Mouse (Mus musculus) liver, postnatal 0 days (tissue): ENCODE measurements around the gene Ccr3. TPM values are rescaled to one million over a fixed set of nuclear protein-coding genes. Genes with fewer than 3 reads are reported as not detected.

Experiments used
- ATAC-seq: fragments of 200-750 bp; cut with Nextera tagmentation; 2 replicates; pipeline ENCODE4 v1.8.0; 2017; ENCODE audit warnings: mild to moderate bottlenecking, moderate library complexity
- DNase-seq: peaks from one replicate; pipeline ENCODE4 v3.0.0-alpha.2; 2016
- H3K27ac ChIP-seq: fragments of 300-500 bp; sonication (generic); 2 replicates; pipeline ENCODE4 v1.5.1; 2014; ENCODE audit warnings: antibody characterized with exemption, moderate library complexity, mild to moderate bottlenecking, low read depth
- H3K27me3 ChIP-seq: fragments of 300-500 bp; sonication (generic); 2 replicates; pipeline ENCODE4 v1.6.1; 2014; ENCODE audit warnings: low read length, control low read depth, mixed read lengths; ENCODE audit not compliant: insufficient read depth
- H3K36me3 ChIP-seq: fragments of 300-500 bp; sonication (generic); replicated peaks from 2 replicates; pipeline ENCODE4 v1.6.1; 2014; ENCODE audit warnings: mild to moderate bottlenecking, control low read depth, low read length, moderate library complexity, mixed read lengths; ENCODE audit not compliant: insufficient read depth
- H3K4me1 ChIP-seq: fragments of 300-500 bp; sonication (generic); 2 replicates; pipeline ENCODE4 v1.6.1; 2014; ENCODE audit warnings: antibody characterized with exemption, mild to moderate bottlenecking, control low read depth; ENCODE audit not compliant: insufficient read depth
- H3K4me2 ChIP-seq: fragments of 300-500 bp; sonication (generic); 2 replicates; pipeline ENCODE4 v1.6.1; 2014; ENCODE audit warnings: low read depth, mild to moderate bottlenecking, low read length, moderate library complexity, mixed read lengths
- H3K4me3 ChIP-seq: fragments of 300-500 bp; sonication (generic); 2 replicates; pipeline ENCODE4 v1.5.1; 2014; ENCODE audit warnings: low read depth, low read length
- H3K9ac ChIP-seq: fragments of 300-500 bp; sonication (generic); replicated peaks from 2 replicates; pipeline ENCODE4 v1.6.1; 2014; ENCODE audit warnings: mild to moderate bottlenecking, moderate library complexity
- H3K9me3 ChIP-seq: fragments of 300-500 bp; sonication (generic); 2 replicates; pipeline ENCODE4 v1.6.1; 2016; ENCODE audit warnings: mild to moderate bottlenecking, control low read depth, low read length, mixed read lengths
- CTCF ChIP-seq: sonication (generic); IDR thresholded peaks from 2 replicates; pipeline ENCODE4 v1.5.1; 2016; ENCODE audit warnings: antibody characterized with exemption, low read depth
- EP300 ChIP-seq: IDR thresholded peaks from 2 replicates; pipeline ENCODE4 v1.6.1; 2016; ENCODE audit warnings: antibody characterized with exemption, low read depth, mild to moderate bottlenecking
- WGBS: fragments of 180-500 bp; shearing (Covaris S2); extraction: QIAGEN DNeasy Blood & Tissue Kit; methylation state at CpG from one replicate; pipeline ENCODE4 v1.1.7; 2014; ENCODE audit not compliant: insufficient replicate concordance; 5-methylcytosine and 5-hydroxymethylcytosine counted together
- polyA plus RNA-seq: library from polyadenylated mRNA; unstranded; fragments of >200 nt; fragmentation: Nextera tagmentation; extraction: Ambion mirVana; gene quantifications from 2 replicates; pipeline ENCODE4 v1.2.1, GENCODE M21; 2015

Ccr3 gene
- polyA plus RNA-seq, 1 experiment from 2014 or later, result 0.42 TPM

DNA sequence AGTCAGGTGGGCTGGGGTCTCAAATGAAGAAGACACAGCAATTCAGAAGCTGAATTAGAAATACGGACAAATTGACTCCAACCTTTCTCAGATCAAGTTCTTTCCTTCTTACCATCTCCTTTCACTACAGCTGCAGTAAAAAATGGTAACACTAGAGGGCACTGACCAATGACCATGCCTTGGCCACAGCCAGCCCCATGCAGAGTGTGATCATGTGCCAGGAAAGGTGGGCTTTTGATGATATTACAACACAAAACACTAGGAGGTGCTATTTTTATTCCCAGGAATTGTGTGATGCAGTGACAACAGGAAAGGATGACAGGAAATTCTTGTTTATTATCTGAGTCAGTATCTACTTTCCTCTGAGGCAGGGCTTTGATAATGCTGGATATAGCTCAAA lies 11.6 kb downstream of the Ccr3 start:
- no peak overlapping the region for H3K27ac ChIP-seq
- H3K4me1 ChIP-seq, result peaks cover 18% of the 10 kb centered on the region
- ATAC-seq (peak; percentile 55), DNase-seq (no peak)
- no peak overlapping the region for H3K4me3 ChIP-seq
- TF ChIP-seq EP300 (no peak), CTCF (peak; percentile 81)
- no peak overlapping the region for H3K9ac ChIP-seq
- H3K27me3 ChIP-seq, result no peaks in the 10 kb centered on the region
- no peak overlapping the region for H3K4me2 ChIP-seq
- WGBS, result 67% methylated on average over 1 of the region's 1 CpGs
- H3K36me3 ChIP-seq, result no peaks in the 10 kb centered on the region
- H3K9me3 ChIP-seq, result no peaks in the 10 kb centered on the region

DNA sequence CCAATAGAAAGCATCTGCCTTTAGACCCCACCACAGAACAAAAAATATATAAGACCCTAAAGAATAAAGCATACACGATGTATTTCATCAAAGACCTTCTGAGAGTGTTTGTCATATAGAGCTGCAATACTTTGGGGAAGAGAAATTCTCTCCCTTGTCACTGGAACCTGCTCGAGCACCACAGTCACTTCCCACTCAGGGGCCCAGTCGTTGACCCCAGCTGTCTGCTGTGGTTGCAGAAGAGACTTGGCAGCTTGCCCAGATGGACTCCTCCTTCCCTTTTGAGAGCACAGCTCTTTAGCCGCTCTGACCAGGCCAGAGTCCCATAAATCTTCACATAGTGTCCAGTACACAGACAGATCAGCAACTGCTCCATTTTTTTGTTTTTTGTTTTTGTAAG lies 15.9 kb downstream of the Ccr3 start:
- peaks cover 19% of the 10 kb centered on the region for H3K4me1 ChIP-seq
- ATAC-seq (peak; percentile 91), DNase-seq (peak; percentile 89)
- no peaks in the 10 kb centered on the region for H3K36me3 ChIP-seq
- no peak overlapping the region for H3K9ac ChIP-seq
- 6% methylated on average over 4 of the region's 4 CpGs for WGBS
- no peaks in the 10 kb centered on the region for H3K27me3 ChIP-seq
- peak overlapping the region; percentile 53 for H3K27ac ChIP-seq
- no peak for TF ChIP-seq CTCF
- 0 out of 2 replicates have a peak, but pooled peaks have one; percentile 28 for TF ChIP-seq EP300
- H3K4me2 ChIP-seq, result no peak overlapping the region
- H3K9me3 ChIP-seq, result no peaks in the 10 kb centered on the region
- no peak overlapping the region for H3K4me3 ChIP-seq

DNA sequence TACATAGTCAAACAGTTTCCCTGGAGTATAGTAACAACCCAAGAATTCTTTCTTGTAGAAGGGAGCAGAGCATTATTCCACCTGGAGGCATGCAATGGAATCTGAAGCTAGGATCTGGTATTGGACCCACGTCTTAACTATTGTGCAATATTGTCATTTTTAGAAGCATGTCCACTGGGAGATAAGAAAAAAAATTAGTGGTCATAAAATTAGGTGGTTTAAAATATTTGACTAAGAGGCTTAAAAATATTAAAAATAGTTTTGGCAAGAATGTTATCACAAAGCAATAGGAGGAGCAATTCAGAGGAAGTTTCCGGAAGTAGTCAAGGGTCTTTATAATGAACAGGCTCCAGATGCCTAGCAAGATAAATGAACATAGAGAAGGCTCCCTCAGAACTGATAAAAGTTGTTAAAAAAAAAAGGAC lies 16.4 kb downstream of the Ccr3 start:
- no peaks in the 10 kb centered on the region for H3K27me3 ChIP-seq
- no peak overlapping the region for H3K9ac ChIP-seq
- H3K4me2 ChIP-seq, result no peak overlapping the region
- H3K36me3 ChIP-seq, result no peaks in the 10 kb centered on the region
- ATAC-seq (peak; percentile 41), DNase-seq (no peak)
- H3K4me1 ChIP-seq, result peaks cover 19% of the 10 kb centered on the region
- no peaks in the 10 kb centered on the region for H3K9me3 ChIP-seq
- WGBS, result 18% methylated on average over 2 of the region's 2 CpGs
- H3K27ac ChIP-seq, result peak overlapping the region; percentile 53
- TF ChIP-seq CTCF (no peak), EP300 (peak; percentile 54; the same call in 1 of the 2 replicates)
- H3K4me3 ChIP-seq, result no peak overlapping the region

- Histone ChIP-seq H3K27me3 (no peaks in the 10 kb centered on the region), H3K9me3 (no peaks in the 10 kb centered on the region), H3K36me3 (no peaks in the 10 kb centered on the region), H3K4me3 (no peak overlapping the region), H3K9ac (no peak overlapping the region), H3K27ac (0 out of 2 replicates have a peak overlapping the region, but pooled peaks have one; percentile 53), H3K4me2 (no peak overlapping the region), H3K4me1 (peaks cover 19% of the 10 kb centered on the region)
- DNase-seq (no peak), ATAC-seq (no peak)
- TF ChIP-seq EP300 (no peak), CTCF (no peak)
- WGBS, result 20% methylated on average over 5 of the region's 5 CpGs
Measured at GRCm38 (mm10) chr9:124038949-124039348, 17.2 kb downstream of the Ccr3 start.

GRCm38 (mm10) chr9:124040932-124041331 lies 19.2 kb downstream of the Ccr3 start:
- no peak overlapping the region for H3K27ac ChIP-seq
- TF ChIP-seq CTCF (no peak), EP300 (no peak)
- ATAC-seq, result no peak
- H3K36me3 ChIP-seq, result no peaks in the 10 kb centered on the region
- H3K4me2 ChIP-seq, result no peak overlapping the region
- H3K4me3 ChIP-seq, result no peak overlapping the region
- WGBS, result 67% methylated on average over 3 of the region's 3 CpGs
- H3K27me3 ChIP-seq, result no peaks in the 10 kb centered on the region
- H3K9ac ChIP-seq, result no peak overlapping the region
- no peaks in the 10 kb centered on the region for H3K9me3 ChIP-seq
- DNase-seq, result no peak
- peaks cover 19% of the 10 kb centered on the region for H3K4me1 ChIP-seq

DNA sequence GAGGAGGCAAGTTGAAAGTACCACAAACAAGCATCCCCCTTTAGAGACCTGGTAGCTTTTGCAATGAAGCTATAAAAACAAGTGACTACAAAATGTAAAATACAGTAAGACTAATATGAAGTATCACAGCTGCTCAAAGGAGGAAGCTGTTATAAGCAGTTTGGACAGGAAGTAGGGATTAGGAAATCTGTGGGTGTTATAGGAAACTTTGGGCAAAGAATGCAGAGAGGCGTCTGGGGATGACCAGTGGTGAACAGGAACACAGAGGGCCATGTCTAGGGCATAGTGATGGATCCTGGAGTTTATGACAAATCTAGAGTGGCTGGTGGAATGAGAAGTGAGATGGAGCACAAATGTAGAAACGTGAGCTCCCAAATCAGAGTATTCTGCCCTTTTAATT lies 31.8 kb downstream of the Ccr3 start:
- 41% methylated on average over 2 of the region's 2 CpGs for WGBS
- Histone ChIP-seq H3K27ac (peak overlapping the region; percentile 34), H3K27me3 (no peaks in the 10 kb centered on the region), H3K4me2 (no peak overlapping the region), H3K9ac (no peak overlapping the region), H3K4me1 (0 out of 2 replicates have a peak, but pooled peaks cover 6% of the 10 kb centered on the region), H3K9me3 (no peaks in the 10 kb centered on the region), H3K4me3 (no peak overlapping the region), H3K36me3 (no peaks in the 10 kb centered on the region)
- DNase-seq (no peak), ATAC-seq (no peak)
- TF ChIP-seq EP300, result no peak; the same call in 1 of the 2 replicates
- TF ChIP-seq CTCF, result no peak

DNA sequence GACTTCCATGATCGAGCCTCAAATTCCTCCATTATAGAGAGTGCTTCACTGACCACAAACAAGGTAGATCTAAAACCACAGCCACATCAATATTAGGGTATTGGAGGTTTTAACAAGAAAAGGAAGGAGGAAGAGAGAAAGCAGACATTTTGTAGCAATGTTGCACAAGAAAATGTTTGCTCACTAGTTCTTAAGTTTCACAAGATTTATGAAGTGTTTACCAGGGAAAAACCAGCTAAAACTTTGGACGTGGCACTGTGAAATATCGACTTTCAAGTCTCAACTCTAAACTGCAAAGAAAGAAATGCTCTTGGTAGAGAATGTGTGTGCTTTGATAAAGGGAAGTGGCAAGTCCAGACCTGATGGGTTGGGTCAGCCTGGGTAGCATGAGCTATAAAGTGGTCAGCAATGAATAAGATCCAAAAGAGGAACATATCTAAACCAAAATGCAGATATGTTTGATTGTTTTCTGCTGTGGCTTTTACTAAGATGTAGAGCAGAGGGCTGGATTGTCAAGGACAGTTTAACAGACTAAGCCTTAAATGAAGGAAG lies 34.5 kb downstream of the Ccr3 start:
- ATAC-seq (0 out of 2 replicates have a peak, but pooled peaks have one; percentile 17), DNase-seq (no peak)
- H3K4me3 ChIP-seq, result no peak overlapping the region
- H3K27ac ChIP-seq, result peak overlapping the region; percentile 56; the same call in 1 of the 2 replicates
- TF ChIP-seq CTCF (no peak), EP300 (no peak)
- no peaks in the 10 kb centered on the region for H3K9me3 ChIP-seq
- H3K4me1 ChIP-seq, result peaks cover 14% of the 10 kb centered on the region
- H3K27me3 ChIP-seq, result no peaks in the 10 kb centered on the region
- WGBS, result 47% methylated on average over 3 of the region's 3 CpGs
- H3K36me3 ChIP-seq, result no peaks in the 10 kb centered on the region
- no peak overlapping the region for H3K4me2 ChIP-seq
- H3K9ac ChIP-seq, result no peak overlapping the region
